Mouse (Mus musculus) myocyte (in vitro differentiated cells): ENCODE measurements around the gene Cers6.

Source experiments
- MAX ChIP-seq: IDR thresholded peaks from one replicate; pipeline ENCODE4 v1.6.1; 2011; ENCODE audit warnings: low read depth, mild to moderate bottlenecking, control low read depth
- MYOD1 ChIP-seq, 3 experiments: IDR thresholded peaks; one replicate each; pipeline ENCODE4 v1.6.1; 2011; ENCODE audit warnings: control low read depth in 2 of 3, low read depth in 2 of 3, mild to moderate bottlenecking in 2 of 3, moderate library complexity in 1 of 3; ENCODE audit not compliant: insufficient read length in 2 of 3, control insufficient read depth in 1 of 3
- POLR2A ChIP-seq: IDR thresholded peaks from one replicate; pipeline ENCODE4 v1.6.1; 2011; ENCODE audit warnings: low read depth, mild to moderate bottlenecking, control low read depth, moderate library complexity; ENCODE audit not compliant: insufficient read length
- POLR2AphosphoS2 ChIP-seq: IDR thresholded peaks from one replicate; pipeline ENCODE4 v1.6.1; 2011; ENCODE audit warnings: low read depth, control low read depth; ENCODE audit not compliant: insufficient read length
- TCF12 ChIP-seq: IDR thresholded peaks from one replicate; pipeline ENCODE4 v1.6.1; 2011; ENCODE audit warnings: mild to moderate bottlenecking, control low read depth; ENCODE audit not compliant: poor library complexity, insufficient read depth, severe bottlenecking
- USF1 ChIP-seq: IDR thresholded peaks from one replicate; pipeline ENCODE4 v1.6.1; 2011; ENCODE audit warnings: low read depth, mild to moderate bottlenecking, control low read depth, moderate library complexity

DNA sequence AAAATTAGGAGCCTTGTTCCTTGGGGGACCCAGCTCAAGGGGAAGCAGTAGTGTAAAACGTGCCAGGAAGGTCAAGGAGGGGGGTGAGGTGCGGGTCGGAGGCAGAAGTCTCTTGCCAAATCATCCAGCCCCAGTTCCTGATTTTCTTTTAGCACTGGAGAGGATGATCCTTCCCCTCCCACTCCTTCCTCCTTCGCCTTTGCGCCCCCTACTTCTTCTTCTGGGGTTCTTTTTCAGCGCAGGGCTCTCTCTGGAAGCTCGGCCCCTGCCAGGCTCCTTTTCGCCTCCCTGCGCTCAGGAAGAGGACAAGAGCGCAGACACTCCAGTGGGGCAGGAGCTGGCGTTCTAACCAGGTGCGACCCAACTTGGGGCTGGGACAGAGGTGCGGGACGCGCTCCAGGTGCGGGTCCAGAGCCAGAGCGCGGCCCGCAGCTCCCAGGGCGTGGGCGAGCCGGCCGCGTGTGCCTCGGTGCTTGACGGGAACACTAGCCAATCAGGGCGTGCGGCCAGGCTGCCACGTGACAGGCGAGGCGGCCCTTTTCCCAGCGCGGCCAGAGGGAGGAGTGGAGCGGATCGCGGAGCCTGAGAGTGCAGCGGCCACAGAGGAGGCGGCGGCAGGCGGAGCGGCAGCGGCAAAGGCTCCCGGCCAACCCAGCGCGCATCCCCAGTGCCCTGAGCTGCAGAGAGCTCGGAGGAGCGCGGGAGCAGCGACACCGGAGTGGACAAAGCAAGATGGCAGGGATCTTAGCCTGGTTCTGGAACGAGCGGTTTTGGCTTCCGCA is at the start of gene Cers6:
- TF ChIP-seq POLR2A (peak; percentile 99), MAX (no peak), USF1 (peak; percentile 95), MYOD1 (IDR thresholded peaks at IDR 0.05; ENCODE audit: control insufficient read depth in 1 of 3, insufficient read length in 2 of 3, low read depth in 2 of 3) (no peak), TCF12 (no peak), POLR2AphosphoS2 (peak; percentile 96)
